Mouse (Mus musculus) midbrain, embryonic 14.5 days (tissue): ENCODE measurements around the gene Pdia6. TPM values are rescaled to one million over a fixed set of nuclear protein-coding genes. Genes with fewer than 3 reads are reported as not detected.

ENCODE experiments used
- polyA plus RNA-seq: library from polyadenylated mRNA; unstranded; fragments of >200 nt; fragmentation: Nextera tagmentation; extraction: Ambion mirVana; gene quantifications from 2 replicates; pipeline ENCODE4 v1.2.1, GENCODE M21; 2014

Gene Pdia6
- polyA plus RNA-seq, 1 experiment from 2014 or later = 282 TPM

Other genes with a start within 250 kb of the Pdia6 start
- gene Kcnf1, start 89.7 kb upstream of the Pdia6 start, polyA plus RNA-seq = 2.1 and 2.3 TPM in 2 replicates
- 0.33 and 0.46 TPM in 2 replicates for gene Atp6v1c2, start 62.8 kb downstream of the Pdia6 start, polyA plus RNA-seq
- 16.6 and 21.7 TPM in 2 replicates for gene Nol10, start 81.9 kb downstream of the Pdia6 start, polyA plus RNA-seq